ENCODE assay signal across 8 mouse cellular contexts in genomic region chr5:21644891-21645438, GRCm38 (mm10). TPM values are rescaled to one million over a fixed set of nuclear protein-coding genes. Genes with fewer than 3 reads are reported as not detected.
DNase-seq lines count a peak whose midpoint lies in the region; ATAC-seq and TF ChIP-seq lines count a peak whose summit lies in the region.

No protein-coding gene starts in this region.

- H3K9ac ChIP-seq in heart, embryonic 13.5 days: peak overlapping the region; percentile 65; the same call in 1 of the 2 replicates
- no peak overlapping the region for H3K9ac ChIP-seq in MEL (ENCODE audit: control insufficient read depth, low read depth, low read length, poor library complexity, severe bottlenecking)
- H3K9ac ChIP-seq in heart, postnatal 0 days (replicated peaks; ENCODE audit: low read depth, low read length): no peak overlapping the region

- no peak for TF ChIP-seq EP300 in MEL (IDR thresholded peaks at IDR 0.05; ENCODE audit: low read depth in 1 of 2, low read length in 2 of 2)
- TF ChIP-seq EP300 in heart, postnatal 0 days (IDR thresholded peaks at IDR 0.05; ENCODE audit: low read depth): no peak

- peaks cover 19% of the 10 kb centered on the region for H3K4me1 ChIP-seq in heart, embryonic 13.5 days
- H3K4me1 ChIP-seq in MEL (ENCODE audit: control insufficient read depth in 1 of 2, insufficient read depth in 2 of 2, low read length in 2 of 2): peaks cover 3 to 13% of the 10 kb centered on the region in 2 experiments; a peak in 3 of 4 replicates
- peaks cover 13% of the 10 kb centered on the region for H3K4me1 ChIP-seq in heart, postnatal 0 days (ENCODE audit: control insufficient read depth, insufficient read depth)
- H3K4me1 ChIP-seq in megakaryocyte, embryonic 14.5 days: peaks cover 38% of the 10 kb centered on the region

- intact Hi-C loops in heart, postnatal 25 days (cut with DNase I): loop anchor here (5.0 to 10.0 kb wide), 2 partner anchors 57 to 760 kb away; partner anchors contain the start of genes Napepld, Phtf2 and Tmem60
- intact Hi-C loops in left cerebral cortex, postnatal 14 days (cut with DNase I): loop anchor here (5.0 kb wide), 1 partner anchor 378 kb away; no protein-coding TSS in a partner anchor

- TF ChIP-seq POLR2A in MEL (IDR thresholded peaks at IDR 0.05; ENCODE audit: control insufficient read depth in 1 of 2, insufficient read depth in 1 of 2, low read depth in 1 of 2, low read length in 2 of 2, poor library complexity in 1 of 2): no peak

- H3K4me2 ChIP-seq in heart, embryonic 13.5 days: peak overlapping the region; percentile 83
- H3K4me2 ChIP-seq in heart, postnatal 0 days (ENCODE audit: low read depth, low read length): peak overlapping the region; percentile 96

- peaks cover 15% of the 10 kb centered on the region; the same call in 1 of the 2 replicates for H3K27me3 ChIP-seq in heart, embryonic 13.5 days (replicated peaks)
- H3K27me3 ChIP-seq in MEL (ENCODE audit: control insufficient read depth in 1 of 2, insufficient read depth in 2 of 2, low read length in 2 of 2): peaks cover 5 to 12% of the 10 kb centered on the region in 2 experiments
- H3K27me3 ChIP-seq in heart, postnatal 0 days (ENCODE audit: control insufficient read depth, insufficient read depth, low read length): no peaks in the 10 kb centered on the region
- peaks cover 10% of the 10 kb centered on the region for H3K27me3 ChIP-seq in megakaryocyte, embryonic 14.5 days (replicated peaks)

- H3K36me3 ChIP-seq in heart, embryonic 13.5 days: peaks cover 25% of the 10 kb centered on the region
- peaks cover 7 to 9% of the 10 kb centered on the region in 2 experiments for H3K36me3 ChIP-seq in MEL (ENCODE audit: control insufficient read depth in 1 of 2, insufficient read depth in 2 of 2, low read length in 2 of 2)
- H3K36me3 ChIP-seq in heart, postnatal 0 days (replicated peaks; ENCODE audit: control insufficient read depth, insufficient read depth, low read length): peaks cover 19% of the 10 kb centered on the region
- peaks cover 19% of the 10 kb centered on the region for H3K36me3 ChIP-seq in megakaryocyte, embryonic 14.5 days (replicated peaks; ENCODE audit: low read length)

- TF ChIP-seq CTCF in MEL (IDR thresholded peaks at IDR 0.05 in 2 of 3, conservative IDR thresholded peaks at IDR 0.05 in 1 of 3; ENCODE audit: control insufficient read depth in 1 of 3, insufficient read depth in 1 of 3, low read depth in 2 of 3, low read length in 3 of 3, poor library complexity in 1 of 3, severe bottlenecking in 1 of 3): peak in 2 of 3 experiments; percentile 9 to 15; a peak in 1 of 6 replicates
- TF ChIP-seq CTCF in heart, postnatal 0 days (IDR thresholded peaks at IDR 0.05; ENCODE audit: low read depth): no peak; the same call in 1 of the 2 replicates

- peak overlapping the region; percentile 91 for H3K4me3 ChIP-seq in heart, embryonic 13.5 days
- H3K4me3 ChIP-seq in MEL (ENCODE audit: control insufficient read depth in 1 of 2, insufficient read depth in 1 of 2, low read depth in 2 of 2, low read length in 2 of 2): 0 out of 4 replicates have a peak overlapping the region, but pooled peaks of 1 of the 2 experiments have one; percentile 6
- peak overlapping the region; percentile 77 for H3K4me3 ChIP-seq in heart, postnatal 0 days (ENCODE audit: low read depth, low read length)
- H3K4me3 ChIP-seq in megakaryocyte, embryonic 14.5 days (replicated peaks): peak overlapping the region; percentile 97

- no peak for ATAC-seq in heart, embryonic 13.5 days (ENCODE audit: extremely low read depth, insufficient number of reproducible peaks, low FRiP score, low TSS enrichment)
- ATAC-seq in heart, postnatal 0 days (ENCODE audit: insufficient read depth, low read depth): no peak

- H3K27ac ChIP-seq in heart, embryonic 13.5 days (replicated peaks): 0 out of 2 replicates have a peak overlapping the region, but pooled peaks have one; percentile 28
- H3K27ac ChIP-seq in MEL (ENCODE audit: control insufficient read depth, low read depth, low read length): no peak overlapping the region
- no peak overlapping the region for H3K27ac ChIP-seq in heart, postnatal 0 days (ENCODE audit: low read depth)

- H3K9me3 ChIP-seq in heart, embryonic 13.5 days: no peaks in the 10 kb centered on the region
- no peaks in the 10 kb centered on the region for H3K9me3 ChIP-seq in MEL (replicated peaks; ENCODE audit: insufficient read depth, low read length)
- no peaks in the 10 kb centered on the region for H3K9me3 ChIP-seq in heart, postnatal 0 days (replicated peaks; ENCODE audit: control insufficient read depth, low read length)
- H3K9me3 ChIP-seq in megakaryocyte, embryonic 14.5 days: no peaks in the 10 kb centered on the region

- WGBS in heart, embryonic 13.5 days: 12% methylated on average over 14 of the region's 14 CpGs
- 18% methylated on average over 14 of the region's 14 CpGs for WGBS in heart, postnatal 0 days

- TF ChIP-seq RAD21 in MEL (IDR thresholded peaks at IDR 0.05; ENCODE audit: low read depth, low read length): peak; percentile 15

- H3K79me2 ChIP-seq in MEL (ENCODE audit: control insufficient read depth, insufficient read depth, low read length, poor library complexity): peaks cover 5% of the 10 kb centered on the region; the same call in 1 of the 2 replicates

- no peak for DNase-seq in heart, postnatal 25 days (ENCODE audit: low spot score)
- no peak for DNase-seq in MEL (ENCODE audit: low read depth, low spot score)
- no peak for DNase-seq in heart, postnatal 0 days (ENCODE audit: low spot score)
- DNase-seq in right cerebral cortex, postnatal 25 days: no peak
- no peak for DNase-seq in left cerebral cortex, postnatal 14 days (ENCODE audit: low spot score in 2 of 2)
- DNase-seq in frontal cortex, adult 2 months (ENCODE audit: extremely low spot score in 1 of 2, low spot score in 1 of 2): no peak

TF ChIP-seq in MEL, 35 proteins besides CTCF, POLR2A, EP300 and RAD21:
- TF ChIP-seq BHLHE40 (IDR thresholded peaks at IDR 0.05; ENCODE audit: borderline replicate concordance, low read depth, low read length) (no peak), SMC3 (IDR thresholded peaks at IDR 0.05; ENCODE audit: low read depth, low read length) (no peak), HCFC1 (IDR thresholded peaks at IDR 0.05; ENCODE audit: low read depth, low read length) (no peak), GABPA (IDR thresholded peaks at IDR 0.05; ENCODE audit: low read depth, low read length) (no peak), TCF12 (IDR thresholded peaks at IDR 0.05; ENCODE audit: low read depth, low read length) (no peak), MEF2A (IDR thresholded peaks at IDR 0.05; ENCODE audit: extremely low read depth, insufficient replicate concordance, low read depth, low read length, poor library complexity, severe bottlenecking) (no peak), USF1 (IDR thresholded peaks at IDR 0.05; ENCODE audit: low read depth, low read length) (no peak)
TF ChIP-seq in MEL: peak in this region for 0.

RNA-seq across cellular contexts. Expression of gene Fbxl13, which starts 0.5 kb away (rescaled TPM):
- 0.07 and 0.13 TPM in 2 replicates for polyA plus RNA-seq in heart, embryonic 13.5 days (2015; fragmentation: Nextera tagmentation; extraction: Ambion mirVana)
- total RNA-seq in heart, postnatal 25 days (2021): not detected
- 0.13 and 0.23 TPM in 2 replicates for total RNA-seq in MEL (2012; rRNA removed)
- polyA plus RNA-seq in MEL (2012; ENCODE audit: insufficient read depth in 1 of 2, insufficient read length in 2 of 2, low read depth in 1 of 2, low replicate concordance in 2 of 2, missing spikeins in 1 of 2): under 1 TPM in 1 of 2 experiments, not detected in 1; 0.13 TPM
- not detected in 2 replicates for total RNA-seq in heart, postnatal 0 days (2014; rRNA removed; ENCODE audit: low replicate concordance)
- 0.15 and 0.26 TPM in 2 replicates for polyA plus RNA-seq in heart, postnatal 0 days (2015; fragmentation: Nextera tagmentation; extraction: Ambion mirVana)
- not detected in 2 replicates for polyA plus RNA-seq in megakaryocyte, embryonic 14.5 days (2012; ENCODE audit: insufficient read depth, low replicate concordance)
- total RNA-seq in left cerebral cortex, postnatal 14 days (2021): under 1 TPM; 0.33 to 0.36 TPM
- 0.15 and 0.20 TPM in 2 replicates for polyA plus RNA-seq in frontal cortex, adult 2 months (2012; rRNA removed)

RNA-seq across cellular contexts. Expression of gene Armc10, which starts 0.6 kb away (rescaled TPM):
- polyA plus RNA-seq in heart, embryonic 13.5 days (2015; fragmentation: Nextera tagmentation; extraction: Ambion mirVana): 20.4 and 21.9 TPM in 2 replicates
- 1 to 10 TPM; 6.6 to 7.8 TPM for total RNA-seq in heart, postnatal 25 days (2021)
- 57.5 and 60.4 TPM in 2 replicates for total RNA-seq in MEL (2012; rRNA removed)
- 100 to 1,000 TPM in 1 of 2 experiments, 10 to 100 TPM in 1; 52.2 to 152 TPM for polyA plus RNA-seq in MEL (2012; ENCODE audit: insufficient read depth in 1 of 2, insufficient read length in 2 of 2, low read depth in 1 of 2, low replicate concordance in 2 of 2, missing spikeins in 1 of 2)
- total RNA-seq in heart, postnatal 0 days (2014; rRNA removed; ENCODE audit: low replicate concordance): 24.1 and 33.0 TPM in 2 replicates
- polyA plus RNA-seq in heart, postnatal 0 days (2015; fragmentation: Nextera tagmentation; extraction: Ambion mirVana): 12.2 and 13.3 TPM in 2 replicates
- 17.2 and 24.5 TPM in 2 replicates for polyA plus RNA-seq in megakaryocyte, embryonic 14.5 days (2012; ENCODE audit: insufficient read depth, low replicate concordance)
- total RNA-seq in left cerebral cortex, postnatal 14 days (2021): 10 to 100 TPM; 20.4 to 22.1 TPM
- polyA plus RNA-seq in frontal cortex, adult 2 months (2012; rRNA removed): 26.6 and 27.2 TPM in 2 replicates

RNA-seq across cellular contexts. Expression of gene Napepld, which starts 56.2 kb away (rescaled TPM):
- 4.2 and 4.7 TPM in 2 replicates for polyA plus RNA-seq in heart, embryonic 13.5 days (2015; fragmentation: Nextera tagmentation; extraction: Ambion mirVana)
- 1 to 10 TPM; 4.5 to 5.4 TPM for total RNA-seq in heart, postnatal 25 days (2021)
- total RNA-seq in MEL (2012; rRNA removed): 1.5 and 1.9 TPM in 2 replicates
- 1 to 10 TPM in 1 of 2 experiments, not detected in 1; 3.0 TPM for polyA plus RNA-seq in MEL (2012; ENCODE audit: insufficient read depth in 1 of 2, insufficient read length in 2 of 2, low read depth in 1 of 2, low replicate concordance in 2 of 2, missing spikeins in 1 of 2)
- 9.9 and 11.3 TPM in 2 replicates for total RNA-seq in heart, postnatal 0 days (2014; rRNA removed; ENCODE audit: low replicate concordance)
- polyA plus RNA-seq in heart, postnatal 0 days (2015; fragmentation: Nextera tagmentation; extraction: Ambion mirVana): 2.7 and 3.1 TPM in 2 replicates
- polyA plus RNA-seq in megakaryocyte, embryonic 14.5 days (2012; ENCODE audit: insufficient read depth, low replicate concordance): 0.17 and 0.44 TPM in 2 replicates
- total RNA-seq in left cerebral cortex, postnatal 14 days (2021): 1 to 10 TPM; 8.6 to 9.0 TPM
- 7.6 and 7.8 TPM in 2 replicates for polyA plus RNA-seq in frontal cortex, adult 2 months (2012; rRNA removed)
